Mouse (Mus musculus): Measurements from ENCODE around the gene Tmco4.

DNA sequence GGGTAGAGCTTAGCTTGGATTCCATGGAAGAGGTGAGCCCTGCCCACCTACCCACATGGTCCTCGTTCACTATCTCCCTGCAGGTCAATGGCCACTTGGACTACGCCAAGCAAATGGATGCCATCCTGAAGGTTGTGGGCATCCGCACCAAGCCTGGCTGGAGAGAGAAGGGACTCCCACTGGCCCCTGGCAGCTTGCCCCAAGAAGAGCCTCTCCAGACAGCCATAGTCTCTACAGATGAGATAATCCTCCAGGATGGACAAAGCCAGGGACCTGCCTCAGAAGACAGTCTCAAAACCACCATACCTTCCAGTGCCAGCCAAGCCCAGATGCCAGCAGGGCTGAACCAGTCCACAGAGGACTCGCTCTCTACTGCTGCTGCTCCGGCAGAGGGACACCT lies 85.3 kb downstream of the Tmco4 start:
- TF ChIP-seq POLR2A (IDR thresholded peaks at IDR 0.05; ENCODE audit: control insufficient read depth, low read depth, low read length) (no peak), CTCF (IDR thresholded peaks at IDR 0.05; ENCODE audit: control insufficient read depth, insufficient read depth, insufficient replicate concordance, low read depth, low read length) (no peak)

Measured in testis, adult 2 months (tissue).